Mouse (Mus musculus) stomach, postnatal 0 days (tissue): ENCODE measurements around the gene Slc22a17.

Experiments used
- CTCF ChIP-seq: IDR thresholded peaks from 2 replicates; pipeline ENCODE4 v1.5.1; 2016; ENCODE audit warnings: antibody characterized with exemption, low read depth, mild to moderate bottlenecking, moderate library complexity
- EP300 ChIP-seq: optimal IDR thresholded peaks from 2 replicates; pipeline ENCODE3; 2016; ENCODE audit warnings: antibody characterized with exemption

DNA sequence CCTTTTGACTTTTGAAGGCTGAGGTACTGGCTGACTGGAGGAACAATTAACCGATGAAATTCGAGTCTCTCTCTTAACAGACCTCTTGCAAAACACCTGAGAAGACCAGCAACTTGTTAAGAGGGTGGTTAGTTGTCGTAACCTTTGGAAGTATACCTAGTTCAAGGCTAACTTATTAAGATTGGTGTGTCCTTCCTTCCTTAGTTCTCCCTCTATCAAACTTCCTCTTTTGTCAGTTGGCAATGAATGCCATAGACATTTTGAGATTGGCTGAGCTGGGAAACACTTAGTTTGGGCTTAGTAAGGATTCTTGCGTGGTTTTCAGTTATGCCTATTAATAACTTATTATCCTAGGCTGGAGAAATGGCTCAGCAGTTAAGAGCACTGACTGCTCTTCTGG lies 44.9 kb downstream of the Slc22a17 start:
- TF ChIP-seq CTCF (no peak), EP300 (no peak)
